Mouse (Mus musculus) midbrain, embryonic 12.5 days (tissue): ENCODE results near the gene Frs3. TPM values are rescaled to one million over a fixed set of nuclear protein-coding genes. Genes with fewer than 3 reads are reported as not detected.
"Not testable (repeated sequence)": the region's sequence is repeated elsewhere in the genome, so short reads cannot be mapped to it uniquely, and the experiment has no call there.

Experiments
- ATAC-seq: fragments of 200-750 bp; cut with Nextera tagmentation; 2 replicates; pipeline ENCODE4 v1.8.0; 2017; ENCODE audit warnings: low read depth, moderate TSS enrichment, moderate library complexity; ENCODE audit not compliant: low FRiP score
- H3K27ac ChIP-seq: fragments of 300-500 bp; sonication (generic); replicated peaks from 2 replicates; pipeline ENCODE4 v1.5.1; 2016; ENCODE audit warnings: mild to moderate bottlenecking
- H3K27me3 ChIP-seq: fragments of 300-500 bp; sonication (generic); 2 replicates; pipeline ENCODE4 v1.6.1; 2016; ENCODE audit warnings: mild to moderate bottlenecking
- H3K36me3 ChIP-seq: fragments of 300-500 bp; sonication (generic); 2 replicates; pipeline ENCODE4 v1.6.1; 2016
- H3K4me1 ChIP-seq: fragments of 300-500 bp; sonication (generic); 2 replicates; pipeline ENCODE4 v1.6.1; 2016
- H3K4me2 ChIP-seq: fragments of 300-500 bp; sonication (generic); replicated peaks from 2 replicates; pipeline ENCODE4 v1.6.1; 2016; ENCODE audit warnings: mild to moderate bottlenecking, moderate library complexity
- H3K4me3 ChIP-seq: fragments of 300-500 bp; sonication (generic); 2 replicates; pipeline ENCODE4 v1.5.1; 2016; ENCODE audit warnings: mild to moderate bottlenecking
- H3K9ac ChIP-seq: fragments of 300-500 bp; sonication (generic); replicated peaks from 2 replicates; pipeline ENCODE4 v1.6.1; 2016; ENCODE audit warnings: mild to moderate bottlenecking, moderate library complexity
- H3K9me3 ChIP-seq: fragments of 300-500 bp; sonication (generic); 2 replicates; pipeline ENCODE4 v1.6.1; 2016; ENCODE audit warnings: mild to moderate bottlenecking
- WGBS: fragments of 180-500 bp; shearing (Covaris S2); methylation state at CpG from one replicate; pipeline ENCODE4 v1.1.7; 2016; 5-methylcytosine and 5-hydroxymethylcytosine counted together
- polyA plus RNA-seq: library from polyadenylated mRNA; unstranded; fragments of >200 nt; fragmentation: Nextera tagmentation; extraction: Ambion mirVana; gene quantifications from 2 replicates; pipeline ENCODE4 v1.2.1, GENCODE M21; 2016

Gene Frs3
- 18.8 and 19.4 TPM in 2 replicates for polyA plus RNA-seq

DNA sequence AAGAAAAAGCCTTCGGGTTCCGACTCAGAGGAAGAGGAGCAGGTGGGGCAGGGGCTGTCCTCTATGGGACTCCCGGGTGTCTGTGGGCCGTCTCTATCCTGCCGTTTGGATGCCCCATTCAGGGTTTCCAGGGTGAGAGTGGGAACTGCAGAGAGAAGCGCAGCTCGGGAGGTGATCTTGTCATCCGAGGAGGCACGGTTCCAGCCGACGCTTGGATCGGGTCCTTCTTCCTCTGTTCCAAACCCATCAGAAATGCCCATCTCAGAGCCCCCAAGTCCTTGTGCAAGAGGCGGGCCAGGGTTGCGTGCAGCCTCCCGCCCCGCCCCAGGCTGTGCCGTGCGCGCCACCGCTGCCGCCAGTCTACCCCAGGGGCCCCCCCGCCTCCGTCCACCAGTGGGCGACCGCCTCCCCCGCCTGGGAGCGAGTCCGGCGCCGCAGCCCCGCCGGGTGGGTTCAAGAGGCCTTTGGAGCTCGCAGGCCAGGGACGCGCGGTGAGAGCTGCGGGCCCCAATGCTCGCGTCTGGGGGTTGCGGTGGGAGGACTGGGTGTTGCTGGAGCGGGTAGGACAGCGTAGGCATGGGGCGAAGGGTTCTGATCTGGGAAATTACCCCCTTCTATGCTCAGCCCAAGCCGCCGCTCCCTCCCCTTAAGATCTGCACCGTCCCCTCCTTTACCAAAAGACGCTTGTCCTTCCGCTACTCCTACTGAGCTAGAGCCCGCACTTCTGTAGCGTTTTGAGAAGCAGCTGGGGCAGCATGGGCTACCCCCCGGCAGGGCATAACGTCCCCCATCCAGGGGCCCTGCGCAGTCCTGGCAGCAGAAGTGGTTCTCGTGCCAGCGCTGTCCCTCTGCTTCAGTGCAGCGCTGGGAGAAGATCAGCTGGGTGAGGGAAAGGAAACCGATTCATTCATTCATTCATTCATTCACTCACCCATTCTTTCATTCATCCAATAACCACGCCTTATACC, at the start of gene Frs3:
TSS of gene Frs3 (plus strand) at position 423 of the 968 bp plus-strand sequence.
- under 1% methylated on average over 57 of the region's 58 CpGs for WGBS
- Histone ChIP-seq H3K27me3 (peaks cover 22% of the 10 kb centered on the region), H3K4me1 (peaks cover 32% of the 10 kb centered on the region), H3K27ac (peak within 1 kb of the TSS; percentile 85), H3K9ac (peak within 1 kb of the TSS; percentile 91), H3K9me3 (no peaks in the 10 kb centered on the region), H3K4me2 (peak within 1 kb of the TSS; percentile 96), H3K36me3 (peaks cover 12% of the 10 kb centered on the region), H3K4me3 (peak within 1 kb of the TSS; percentile 83)
- ATAC-seq = peak; percentile 68

DNA sequence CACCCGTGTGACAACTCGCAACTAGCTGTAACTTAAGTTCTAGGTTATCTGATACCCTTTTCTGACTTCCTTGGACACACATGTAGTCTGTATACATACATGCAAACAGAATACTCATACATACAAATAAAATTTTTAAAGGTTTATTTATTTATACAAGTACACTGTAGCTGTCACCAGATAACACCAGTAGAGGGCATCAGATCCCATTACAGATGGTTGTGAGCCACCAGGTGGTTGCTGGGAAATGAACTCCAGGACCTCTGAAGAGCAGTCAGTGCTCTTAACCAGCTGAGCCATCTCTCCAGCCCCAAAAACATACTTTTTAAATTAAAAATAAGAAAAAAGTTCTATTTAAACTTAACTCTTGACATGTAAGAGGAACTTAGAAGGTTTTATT, 45.8 kb upstream of the Frs3 start:
- Histone ChIP-seq H3K4me1 (0 out of 2 replicates have a peak, but pooled peaks cover under 1% of the 10 kb centered on the region), H3K27me3 (no peaks in the 10 kb centered on the region), H3K4me2 (no peak overlapping the region), H3K9ac (no peak overlapping the region), H3K36me3 (no peaks in the 10 kb centered on the region), H3K9me3 (no peaks in the 10 kb centered on the region), H3K4me3 (no peak overlapping the region), H3K27ac (no peak overlapping the region)
- WGBS = 89% methylated on average over 2 of the region's 2 CpGs
- no peak for ATAC-seq

DNA sequence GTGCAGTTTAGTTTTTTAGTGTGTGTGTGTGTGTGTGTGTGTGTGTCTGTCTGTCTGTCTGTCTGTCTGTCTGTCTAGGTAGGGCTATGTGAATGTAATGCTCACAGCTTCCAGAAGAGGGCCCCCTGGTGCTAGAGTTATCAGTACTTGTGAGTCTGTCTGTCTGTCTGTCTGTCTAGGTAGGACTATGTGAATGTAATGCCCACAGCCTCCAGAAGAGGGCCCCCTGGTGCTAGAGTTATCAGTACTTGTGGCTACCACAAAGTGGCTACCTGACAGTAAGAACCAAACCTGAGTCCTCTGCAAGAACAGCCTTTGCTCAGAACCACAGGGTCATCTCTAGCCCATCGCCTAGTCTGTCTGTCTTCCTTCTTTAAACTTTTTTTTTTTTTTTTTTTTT, 42.1 kb upstream of the Frs3 start:
- no peaks in the 10 kb centered on the region; the same call in 1 of the 2 replicates for H3K36me3 ChIP-seq
- H3K4me2 ChIP-seq = no peak overlapping the region
- 85% methylated on average over 1 of the region's 1 CpGs for WGBS
- ATAC-seq = no peak
- H3K9me3 ChIP-seq = no peaks in the 10 kb centered on the region
- no peak overlapping the region for H3K27ac ChIP-seq
- H3K9ac ChIP-seq = no peak overlapping the region
- no peak overlapping the region for H3K4me3 ChIP-seq
- H3K27me3 ChIP-seq = no peaks in the 10 kb centered on the region
- H3K4me1 ChIP-seq = peaks cover 13% of the 10 kb centered on the region

DNA sequence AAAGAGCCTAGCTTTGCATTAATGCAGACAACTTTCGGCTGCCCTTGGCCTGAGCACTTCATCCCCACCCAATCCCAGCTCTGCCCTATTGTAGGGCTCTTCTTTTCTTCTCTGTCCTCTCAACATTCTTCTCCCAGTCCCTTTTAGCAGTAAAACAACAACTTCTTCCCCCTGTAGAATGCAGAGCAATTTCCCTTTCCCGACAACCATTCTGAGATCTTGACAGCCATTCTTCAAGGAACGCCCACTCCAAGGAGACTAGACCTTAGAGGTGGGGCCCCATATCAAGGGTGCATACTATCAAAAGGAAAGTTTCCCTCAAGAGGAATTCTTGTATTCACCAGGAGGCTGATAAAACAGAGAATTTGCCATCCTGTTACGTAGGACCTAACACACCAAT, 39.9 kb upstream of the Frs3 start:
- Histone ChIP-seq H3K9me3 (no peaks in the 10 kb centered on the region), H3K4me1 (peaks cover 22% of the 10 kb centered on the region), H3K27me3 (no peaks in the 10 kb centered on the region), H3K36me3 (peaks cover 5% of the 10 kb centered on the region), H3K9ac (no peak overlapping the region), H3K4me3 (no peak overlapping the region), H3K27ac (peak overlapping the region; percentile 56; the same call in 1 of the 2 replicates), H3K4me2 (no peak overlapping the region)
- peak; percentile 44 for ATAC-seq
- 41% methylated on average over 4 of the region's 4 CpGs for WGBS

DNA sequence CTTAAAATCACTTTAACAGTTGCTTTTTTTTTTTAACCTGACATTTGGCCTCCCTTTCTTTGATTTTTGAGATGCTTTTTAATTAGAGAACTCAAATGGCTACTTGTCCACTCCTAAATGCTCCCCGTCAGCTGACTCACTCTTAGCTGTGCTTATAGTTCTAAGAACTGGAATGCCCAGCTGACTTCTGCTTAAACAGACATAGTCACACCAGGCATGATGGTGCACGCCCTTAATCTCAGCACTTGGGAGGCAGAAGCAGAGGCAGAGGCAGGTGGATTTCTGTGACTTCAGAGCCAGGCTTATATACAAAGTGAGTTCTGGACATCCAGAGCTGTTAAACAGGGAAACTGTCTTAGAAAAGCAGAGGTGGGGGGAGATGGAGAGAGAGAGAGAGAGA, 36.9 kb upstream of the Frs3 start:
- Histone ChIP-seq H3K4me2 (no peak overlapping the region), H3K9ac (no peak overlapping the region), H3K27ac (peak overlapping the region; percentile 60; the same call in 1 of the 2 replicates), H3K9me3 (no peaks in the 10 kb centered on the region), H3K36me3 (peaks cover 12% of the 10 kb centered on the region), H3K27me3 (no peaks in the 10 kb centered on the region), H3K4me1 (peaks cover 22% of the 10 kb centered on the region), H3K4me3 (no peak overlapping the region)
- 54% methylated on average over 2 of the region's 2 CpGs for WGBS
- ATAC-seq = no peak

DNA sequence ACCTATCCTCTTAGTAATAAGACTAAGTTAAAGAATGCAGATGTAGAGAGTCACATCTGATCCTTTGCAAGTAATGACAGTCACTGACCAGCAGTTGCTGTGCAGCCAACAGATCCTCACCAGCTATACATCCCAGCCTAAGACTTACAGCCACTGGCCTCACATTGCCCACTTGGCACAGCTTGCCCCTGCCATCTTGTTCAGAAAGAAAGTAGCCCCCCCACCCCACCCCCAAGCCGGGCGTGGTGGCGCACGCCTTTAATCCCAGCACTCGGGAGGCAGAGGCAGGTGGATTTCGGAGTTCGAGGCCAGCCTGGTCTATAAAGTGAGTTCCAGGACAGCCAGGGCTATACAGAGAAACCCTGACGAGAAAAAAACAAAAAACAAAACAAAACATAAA, 34.5 kb upstream of the Frs3 start:
- H3K4me3 ChIP-seq, H3K9ac ChIP-seq, H3K4me2 ChIP-seq, H3K27ac ChIP-seq, H3K9me3 ChIP-seq, H3K27me3 ChIP-seq, ATAC-seq: not testable (repeated sequence)
- peaks cover 11% of the 10 kb centered on the region for H3K4me1 ChIP-seq
- 95% methylated on average over 8 of the region's 8 CpGs for WGBS
- H3K36me3 ChIP-seq = peaks cover 15% of the 10 kb centered on the region

DNA sequence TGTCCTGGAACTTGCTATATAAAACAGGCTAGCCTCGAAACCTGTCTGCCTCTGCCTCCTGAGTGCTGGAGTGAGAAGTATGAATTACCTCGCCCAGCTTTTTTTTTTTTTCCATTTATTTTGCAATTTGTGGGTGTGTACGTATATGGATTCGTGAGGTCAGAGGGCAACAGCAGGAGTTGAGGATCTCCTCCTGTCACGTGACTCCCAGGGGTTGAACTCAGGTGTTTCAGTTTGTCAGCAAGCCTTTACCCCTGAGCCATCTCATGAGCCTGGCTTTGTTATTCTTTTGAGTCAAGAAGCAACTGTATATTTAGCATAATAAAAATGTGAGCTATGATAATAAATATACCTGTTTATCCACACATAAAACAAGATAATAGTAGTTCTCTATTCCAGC, 33.1 kb upstream of the Frs3 start:
- no peak for ATAC-seq
- H3K4me1 ChIP-seq = peaks cover 11% of the 10 kb centered on the region
- H3K9me3 ChIP-seq = no peaks in the 10 kb centered on the region
- WGBS = 87% methylated on average over 5 of the region's 5 CpGs
- no peak overlapping the region for H3K4me2 ChIP-seq
- H3K9ac ChIP-seq = no peak overlapping the region
- no peak overlapping the region for H3K4me3 ChIP-seq
- peaks cover 21% of the 10 kb centered on the region for H3K36me3 ChIP-seq
- no peaks in the 10 kb centered on the region for H3K27me3 ChIP-seq
- no peak overlapping the region for H3K27ac ChIP-seq

DNA sequence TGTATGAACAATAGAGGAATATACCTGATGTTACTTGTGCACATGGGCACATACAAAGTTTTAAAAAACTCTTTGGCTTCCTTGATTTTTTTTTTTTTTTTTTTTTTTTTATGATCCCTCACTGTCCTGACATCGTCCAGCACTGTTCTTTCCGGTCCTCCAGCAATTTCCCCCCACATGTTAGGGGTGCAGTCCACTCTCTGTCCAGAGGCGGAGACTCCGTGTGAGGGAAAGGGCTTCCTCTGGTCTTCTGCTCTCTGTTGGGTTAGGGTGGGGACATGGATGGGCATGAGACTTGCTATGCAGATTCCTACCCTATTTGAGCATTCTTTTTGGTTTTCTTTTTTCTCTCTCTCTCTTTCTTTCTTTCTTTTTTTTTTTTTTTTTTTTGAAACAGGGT, 30.9 kb upstream of the Frs3 start:
- H3K27ac ChIP-seq = no peak overlapping the region
- peaks cover 21% of the 10 kb centered on the region; the same call in 1 of the 2 replicates for H3K36me3 ChIP-seq
- no peak for ATAC-seq
- no peaks in the 10 kb centered on the region; the same call in 1 of the 2 replicates for H3K4me1 ChIP-seq
- H3K4me3 ChIP-seq = no peak overlapping the region
- WGBS = 92% methylated on average over 4 of the region's 4 CpGs
- H3K27me3 ChIP-seq = no peaks in the 10 kb centered on the region
- H3K4me2 ChIP-seq = no peak overlapping the region
- no peaks in the 10 kb centered on the region for H3K9me3 ChIP-seq
- no peak overlapping the region for H3K9ac ChIP-seq

DNA sequence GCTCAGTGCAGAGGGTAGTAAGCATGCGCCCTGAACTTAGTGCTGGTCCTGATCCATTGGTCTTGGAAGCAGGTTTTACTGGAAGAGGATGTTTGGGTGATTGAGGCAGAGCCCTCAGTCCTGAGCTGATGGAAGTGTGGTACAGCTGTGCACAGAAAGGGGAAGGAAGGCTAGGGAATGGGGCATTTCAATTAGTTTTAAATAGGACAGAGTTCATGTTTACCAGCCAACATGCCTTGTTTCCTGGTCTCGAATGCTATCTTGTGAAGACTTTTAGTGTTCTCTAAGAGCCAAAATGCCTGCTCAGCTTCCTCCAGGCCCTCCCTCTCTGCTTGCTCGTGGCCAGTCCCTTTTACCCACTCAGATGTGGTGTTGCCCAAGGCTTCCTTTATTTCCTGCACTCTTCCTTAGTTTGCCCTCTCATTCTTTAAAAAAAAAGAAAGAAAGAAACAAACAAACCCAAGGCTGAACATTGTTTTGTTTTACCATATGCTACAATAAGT, 30.0 kb upstream of the Frs3 start:
- H3K4me3 ChIP-seq = no peak overlapping the region
- H3K27ac ChIP-seq = no peak overlapping the region
- no peaks in the 10 kb centered on the region for H3K9me3 ChIP-seq
- H3K9ac ChIP-seq = no peak overlapping the region
- no peak for ATAC-seq
- WGBS = 87% methylated on average over 3 of the region's 3 CpGs
- no peak overlapping the region for H3K4me2 ChIP-seq
- no peaks in the 10 kb centered on the region for H3K27me3 ChIP-seq
- H3K36me3 ChIP-seq = peaks cover 17% of the 10 kb centered on the region; the same call in 1 of the 2 replicates
- peaks cover 5% of the 10 kb centered on the region for H3K4me1 ChIP-seq

DNA sequence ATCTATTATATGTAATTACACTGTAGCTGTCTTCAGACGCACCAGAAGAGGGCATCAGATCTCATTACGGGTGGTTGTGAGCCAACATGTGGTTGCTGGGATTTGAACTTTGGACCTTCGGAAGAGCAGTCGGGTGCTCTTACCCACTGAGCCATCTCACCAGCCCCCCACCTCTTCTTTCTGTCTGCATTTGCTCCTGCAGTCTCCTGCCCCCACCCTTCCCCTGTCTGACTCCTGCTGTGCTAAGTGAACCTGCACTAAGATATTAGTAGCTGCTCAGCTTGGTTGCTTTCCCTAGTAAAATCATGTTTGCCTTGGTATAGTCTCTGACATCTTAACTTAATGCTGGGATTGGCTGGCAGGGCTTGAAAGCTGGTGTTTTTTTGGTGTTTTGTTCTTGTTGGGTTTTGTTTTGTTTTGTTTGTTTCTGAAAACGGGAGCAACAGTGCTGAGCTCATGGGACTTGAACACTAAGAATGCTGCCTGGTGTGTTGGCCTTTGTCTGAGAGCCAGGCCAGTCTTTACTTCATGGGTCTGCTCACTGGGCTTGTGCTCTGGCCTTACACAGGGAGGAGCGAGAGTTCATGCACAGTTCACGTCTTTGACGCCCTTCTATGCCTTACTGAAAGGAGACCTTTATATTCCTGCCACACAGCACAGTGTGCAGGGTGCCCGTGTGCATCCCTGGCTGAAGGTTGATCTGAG, 25.7 kb upstream of the Frs3 start:
- Histone ChIP-seq H3K27me3 (no peaks in the 10 kb centered on the region), H3K4me2 (no peak overlapping the region), H3K9me3 (no peaks in the 10 kb centered on the region), H3K27ac (0 out of 2 replicates have a peak overlapping the region, but pooled peaks have one; percentile 25), H3K9ac (no peak overlapping the region), H3K4me3 (no peak overlapping the region), H3K4me1 (peaks cover 5% of the 10 kb centered on the region), H3K36me3 (peaks cover 14% of the 10 kb centered on the region; the same call in 1 of the 2 replicates)
- no peak for ATAC-seq
- WGBS = 36% methylated on average over 9 of the region's 9 CpGs

DNA sequence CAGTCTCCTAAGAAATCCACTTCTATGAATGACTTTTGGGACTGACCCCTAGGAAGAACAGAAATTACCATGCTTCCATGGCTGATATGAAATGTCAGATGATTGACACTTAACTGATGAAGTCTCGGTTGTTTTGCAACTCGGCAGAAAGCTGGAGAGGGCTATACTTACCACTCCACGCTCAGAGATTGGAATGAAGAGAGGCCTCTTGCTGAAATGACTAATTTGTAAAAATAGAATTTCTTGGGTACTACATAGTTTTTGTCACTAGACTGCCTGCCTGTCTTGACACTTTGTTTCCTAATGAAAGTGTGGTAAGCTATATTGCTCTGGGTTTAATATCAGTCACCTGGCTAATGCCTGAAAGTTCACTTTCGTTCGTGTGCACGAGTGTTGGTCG, 24.4 kb upstream of the Frs3 start:
- H3K9ac ChIP-seq = no peak overlapping the region
- H3K4me1 ChIP-seq = peaks cover 10% of the 10 kb centered on the region
- no peaks in the 10 kb centered on the region for H3K9me3 ChIP-seq
- H3K4me3 ChIP-seq = no peak overlapping the region
- ATAC-seq = no peak
- H3K4me2 ChIP-seq = no peak overlapping the region
- peaks cover 9% of the 10 kb centered on the region; the same call in 1 of the 2 replicates for H3K36me3 ChIP-seq
- H3K27me3 ChIP-seq = no peaks in the 10 kb centered on the region
- no peak overlapping the region for H3K27ac ChIP-seq
- WGBS = 90% methylated on average over 7 of the region's 7 CpGs

DNA sequence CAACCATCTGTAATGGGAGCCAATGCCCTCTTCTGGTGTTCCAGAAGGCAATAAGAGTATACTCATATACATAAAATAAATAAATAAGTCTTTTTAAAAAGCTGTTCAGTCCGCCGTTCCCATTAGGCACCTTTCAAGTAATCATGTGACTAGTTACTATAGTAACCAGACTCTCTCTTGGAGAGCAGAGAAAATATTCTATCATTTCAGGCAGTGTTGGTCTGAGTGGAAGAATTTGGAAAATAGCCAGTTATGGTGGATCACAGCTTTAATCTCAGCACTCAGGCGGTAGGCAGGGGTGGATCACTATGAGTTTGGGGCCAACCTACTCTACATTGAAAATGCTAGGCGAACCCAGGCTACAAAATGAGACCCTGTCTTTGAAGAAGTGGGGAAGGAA, 19.7 kb upstream of the Frs3 start:
- Histone ChIP-seq H3K36me3 (peaks cover 18% of the 10 kb centered on the region), H3K9me3 (no peaks in the 10 kb centered on the region), H3K27me3 (peaks cover 32% of the 10 kb centered on the region), H3K9ac (no peak overlapping the region), H3K4me3 (no peak overlapping the region), H3K4me2 (no peak overlapping the region), H3K4me1 (peaks cover 19% of the 10 kb centered on the region), H3K27ac (no peak overlapping the region)
- ATAC-seq = no peak
- 64% methylated on average over 4 of the region's 4 CpGs for WGBS
